Mouse (Mus musculus) lung, embryonic 15.5 days (tissue): ENCODE data around the gene Qtrt1. TPM values are rescaled to one million over a fixed set of nuclear protein-coding genes. Genes with fewer than 3 reads are reported as not detected.
"Not testable (repeated sequence)": the region's sequence is repeated elsewhere in the genome, so short reads cannot be mapped to it uniquely, and the experiment has no call there.

ENCODE experiments used
- ATAC-seq: fragments of 200-750 bp; cut with Nextera tagmentation; 2 replicates; pipeline ENCODE4 v1.8.0; 2017; ENCODE audit warnings: moderate number of reproducible peaks, borderline replicate concordance; ENCODE audit not compliant: low FRiP score, low TSS enrichment; ENCODE audit errors: extremely low read depth
- H3K27ac ChIP-seq: fragments of 300-500 bp; sonication (generic); 2 replicates; pipeline ENCODE4 v1.5.1; 2015; ENCODE audit warnings: moderate library complexity, mild to moderate bottlenecking, inconsistent platforms
- H3K27me3 ChIP-seq: fragments of 300-500 bp; sonication (generic); 2 replicates; pipeline ENCODE4 v1.6.1; 2015; ENCODE audit warnings: inconsistent platforms
- H3K36me3 ChIP-seq: fragments of 300-500 bp; sonication (generic); 2 replicates; pipeline ENCODE4 v1.6.1; 2015; ENCODE audit warnings: inconsistent platforms
- H3K4me1 ChIP-seq: fragments of 300-500 bp; sonication (generic); 2 replicates; pipeline ENCODE4 v1.6.1; 2015; ENCODE audit warnings: inconsistent platforms
- H3K4me2 ChIP-seq: fragments of 300-500 bp; sonication (generic); 2 replicates; pipeline ENCODE4 v1.6.1; 2015; ENCODE audit warnings: inconsistent platforms, mild to moderate bottlenecking, moderate library complexity
- H3K4me3 ChIP-seq: fragments of 300-500 bp; sonication (generic); 2 replicates; pipeline ENCODE4 v1.5.1; 2015; ENCODE audit warnings: mild to moderate bottlenecking, inconsistent platforms
- H3K9ac ChIP-seq: fragments of 300-500 bp; sonication (generic); 2 replicates; pipeline ENCODE4 v1.6.1; 2015; ENCODE audit warnings: inconsistent platforms
- H3K9me3 ChIP-seq: fragments of 300-500 bp; sonication (generic); 2 replicates; pipeline ENCODE4 v1.6.1; 2016; ENCODE audit warnings: inconsistent platforms
- WGBS: fragments of 180-500 bp; shearing (Covaris S2); methylation state at CpG from one replicate; pipeline ENCODE4 v1.1.7; 2015; 5-methylcytosine and 5-hydroxymethylcytosine counted together
- polyA plus RNA-seq: library from polyadenylated mRNA; unstranded; fragments of >200 nt; fragmentation: Nextera tagmentation; extraction: Ambion mirVana; gene quantifications from 2 replicates; pipeline ENCODE4 v1.2.1, GENCODE M21; 2015

Gene Qtrt1
- polyA plus RNA-seq, 1 experiment from 2014 or later, result 42.4 TPM

- no peak for ATAC-seq
- H3K27ac ChIP-seq, result no peak overlapping the region
These were observed 41.8 kb downstream of the Qtrt1 start for GRCm38 (mm10) chr9:21453459-21453858.

GRCm38 (mm10) chr9:21454556-21454955, 42.9 kb downstream of the Qtrt1 start:
- Histone ChIP-seq H3K4me3 (no peak overlapping the region), H3K36me3 (0 out of 2 replicates have a peak, but pooled peaks cover 4% of the 10 kb centered on the region), H3K27me3 (no peaks in the 10 kb centered on the region), H3K9ac (no peak overlapping the region), H3K4me1 (peaks cover 33% of the 10 kb centered on the region), H3K4me2 (no peak overlapping the region), H3K9me3 (no peaks in the 10 kb centered on the region), H3K27ac (no peak overlapping the region)
- ATAC-seq, result no peak
- 65% methylated on average over 4 of the region's 4 CpGs for WGBS

More at GRCm38 (mm10) chr9:21453459-21453858, 41.8 kb downstream of the Qtrt1 start:
- Histone ChIP-seq H3K36me3 (no peaks in the 10 kb centered on the region), H3K9me3 (no peaks in the 10 kb centered on the region), H3K4me3 (no peak overlapping the region), H3K27me3 (no peaks in the 10 kb centered on the region), H3K9ac (no peak overlapping the region), H3K4me1 (peaks cover 33% of the 10 kb centered on the region), H3K4me2 (no peak overlapping the region)
- WGBS, result 65% methylated on average over 2 of the region's 2 CpGs

GRCm38 (mm10) chr9:21455103-21455770, 43.6 kb downstream of the Qtrt1 start:
- no peak overlapping the region for H3K27ac ChIP-seq
- no peak overlapping the region for H3K4me2 ChIP-seq
- H3K4me1 ChIP-seq, result peaks cover 33% of the 10 kb centered on the region
- WGBS, result 50% methylated on average over 4 of the region's 4 CpGs
- H3K9me3 ChIP-seq, result no peaks in the 10 kb centered on the region
- H3K36me3 ChIP-seq, result 0 out of 2 replicates have a peak, but pooled peaks cover 6% of the 10 kb centered on the region
- ATAC-seq, result no peak
- H3K27me3 ChIP-seq, result no peaks in the 10 kb centered on the region
- no peak overlapping the region for H3K9ac ChIP-seq
- H3K4me3 ChIP-seq, result no peak overlapping the region

GRCm38 (mm10) chr9:21456246-21456929, 44.8 kb downstream of the Qtrt1 start:
- H3K9ac ChIP-seq, result no peak overlapping the region
- ATAC-seq, result no peak
- H3K4me3 ChIP-seq, result no peak overlapping the region
- no peaks in the 10 kb centered on the region for H3K9me3 ChIP-seq
- WGBS, result 81% methylated on average over 7 of the region's 7 CpGs
- H3K27me3 ChIP-seq, result no peaks in the 10 kb centered on the region
- no peak overlapping the region for H3K27ac ChIP-seq
- H3K4me2 ChIP-seq, result no peak overlapping the region
- peaks cover 26% of the 10 kb centered on the region for H3K4me1 ChIP-seq
- 0 out of 2 replicates have a peak, but pooled peaks cover 6% of the 10 kb centered on the region for H3K36me3 ChIP-seq

- peaks cover 19% of the 10 kb centered on the region; the same call in 1 of the 2 replicates for H3K4me1 ChIP-seq
- no peaks in the 10 kb centered on the region for H3K9me3 ChIP-seq
- WGBS, result 70% methylated on average over 10 of the region's 10 CpGs
- no peak overlapping the region for H3K9ac ChIP-seq
- H3K36me3 ChIP-seq, result 0 out of 2 replicates have a peak, but pooled peaks cover 6% of the 10 kb centered on the region
- H3K4me3 ChIP-seq, result no peak overlapping the region
- no peak overlapping the region for H3K27ac ChIP-seq
- no peaks in the 10 kb centered on the region for H3K27me3 ChIP-seq
- no peak overlapping the region for H3K4me2 ChIP-seq
- ATAC-seq, result no peak
These were observed 45.4 kb downstream of the Qtrt1 start for GRCm38 (mm10) chr9:21456930-21457634.

- no peak overlapping the region for H3K27ac ChIP-seq
- H3K36me3 ChIP-seq, result 0 out of 2 replicates have a peak, but pooled peaks cover 6% of the 10 kb centered on the region
- H3K4me2 ChIP-seq, result no peak overlapping the region
- 89% methylated on average over 3 of the region's 3 CpGs for WGBS
- no peaks in the 10 kb centered on the region for H3K27me3 ChIP-seq
- no peak overlapping the region for H3K9ac ChIP-seq
- H3K4me1 ChIP-seq, result peaks cover 22% of the 10 kb centered on the region
- ATAC-seq, result no peak
- no peak overlapping the region for H3K4me3 ChIP-seq
- no peaks in the 10 kb centered on the region for H3K9me3 ChIP-seq
These were observed 47.2 kb downstream of the Qtrt1 start for GRCm38 (mm10) chr9:21458821-21459220.

GRCm38 (mm10) chr9:21460400-21460940, 48.8 kb downstream of the Qtrt1 start:
- Histone ChIP-seq H3K4me1 (peaks cover 19% of the 10 kb centered on the region), H3K9me3 (no peaks in the 10 kb centered on the region), H3K27me3 (no peaks in the 10 kb centered on the region), H3K4me2 (no peak overlapping the region), H3K9ac (no peak overlapping the region), H3K4me3 (no peak overlapping the region), H3K36me3 (0 out of 2 replicates have a peak, but pooled peaks cover 6% of the 10 kb centered on the region), H3K27ac (no peak overlapping the region)
- ATAC-seq, result no peak
- WGBS, result 86% methylated on average over 3 of the region's 3 CpGs

GRCm38 (mm10) chr9:21463138-21463590, 51.5 kb downstream of the Qtrt1 start:
- peak; percentile 50; the same call in 1 of the 2 replicates for ATAC-seq
- H3K36me3 ChIP-seq, result peaks cover 16% of the 10 kb centered on the region; the same call in 1 of the 2 replicates
- H3K4me2 ChIP-seq, result peak overlapping the region; percentile 11; the same call in 1 of the 2 replicates
- no peaks in the 10 kb centered on the region for H3K27me3 ChIP-seq
- H3K4me3 ChIP-seq, result no peak overlapping the region
- peaks cover 16% of the 10 kb centered on the region for H3K4me1 ChIP-seq
- no peak overlapping the region for H3K9ac ChIP-seq
- WGBS, result 33% methylated on average over 5 of the region's 5 CpGs
- H3K27ac ChIP-seq, result peak overlapping the region; percentile 54
- H3K9me3 ChIP-seq, result no peaks in the 10 kb centered on the region

GRCm38 (mm10) chr9:21463766-21464564, 52.3 kb downstream of the Qtrt1 start:
- H3K9me3 ChIP-seq, result no peaks in the 10 kb centered on the region
- 68% methylated on average over 3 of the region's 3 CpGs for WGBS
- no peak for ATAC-seq
- H3K36me3 ChIP-seq, result peaks cover 20% of the 10 kb centered on the region
- H3K27ac ChIP-seq, result peak overlapping the region; percentile 54; the same call in 1 of the 2 replicates
- no peak overlapping the region for H3K4me3 ChIP-seq
- peaks cover 16% of the 10 kb centered on the region for H3K4me1 ChIP-seq
- no peak overlapping the region for H3K4me2 ChIP-seq
- H3K27me3 ChIP-seq, result no peaks in the 10 kb centered on the region
- H3K9ac ChIP-seq, result no peak overlapping the region

- H3K27ac ChIP-seq, H3K4me2 ChIP-seq, ATAC-seq, H3K9me3 ChIP-seq, H3K9ac ChIP-seq, H3K27me3 ChIP-seq, H3K4me3 ChIP-seq: not testable (repeated sequence)
- Histone ChIP-seq H3K36me3 (peaks cover 16% of the 10 kb centered on the region), H3K4me1 (peaks cover 16% of the 10 kb centered on the region)
- 83% methylated on average over 7 of the region's 7 CpGs for WGBS
These were observed 52.9 kb downstream of the Qtrt1 start for GRCm38 (mm10) chr9:21464565-21464928.
